Comparison of ENCODE assay signal across 9 mouse cellular contexts in the genomic region with DNA sequence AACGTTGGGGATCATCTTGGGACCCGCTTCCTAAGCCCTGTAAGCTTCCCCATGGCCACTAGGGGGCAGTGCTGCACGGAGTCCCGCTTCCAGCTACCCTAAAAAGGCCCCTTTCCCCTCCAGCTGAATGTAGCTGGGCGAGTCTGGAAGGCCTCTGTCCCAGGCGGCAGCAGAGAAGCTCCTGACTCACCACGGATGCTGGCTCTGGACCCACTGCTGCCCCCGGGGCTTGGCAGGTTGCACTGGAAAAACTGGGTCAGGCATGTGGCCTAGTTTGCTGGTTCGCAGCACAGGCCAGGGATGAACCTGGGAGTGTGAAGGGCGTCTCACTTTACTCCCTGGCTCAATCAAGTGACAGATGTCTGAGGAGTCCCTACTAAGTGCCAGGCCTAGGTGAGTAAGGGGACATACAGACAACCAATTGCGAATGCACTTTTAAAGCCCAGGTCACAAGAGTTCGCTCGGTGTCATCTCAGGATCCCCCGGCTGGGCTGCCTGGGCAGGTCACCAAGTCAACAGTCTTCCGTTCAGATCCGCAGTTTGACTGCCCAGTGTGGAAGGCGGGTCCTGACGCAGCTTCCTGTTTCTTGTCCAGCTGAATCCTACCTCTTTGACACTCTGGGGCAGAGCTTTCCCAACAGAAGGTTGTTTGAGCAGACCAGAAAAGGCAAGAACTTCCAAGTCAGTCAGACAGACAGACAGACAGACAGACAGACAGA. TPM values are rescaled to one million over a fixed set of nuclear protein-coding genes. Genes with fewer than 3 reads are reported as not detected.
DNase-seq lines count a peak whose midpoint lies in the region; ATAC-seq and TF ChIP-seq lines count a peak whose summit lies in the region.
"Had no signal": no experiment of that assay in that cellular context is flagged by ENCODE, and none has a peak within 500 bp of the region (broad histone marks: within the 10 kb centered on the region; RNA-seq: fewer than 3 reads in every experiment).

No protein-coding gene starts in this region.

- TF ChIP-seq POLR2A in bone marrow macrophage, adult 2 months (IDR thresholded peaks at IDR 0.05; ENCODE audit: borderline replicate concordance, low read depth, low read length): no peak
- TF ChIP-seq POLR2A in embryonic fibroblast, embryonic 13.5 days (IDR thresholded peaks at IDR 0.05; ENCODE audit: low read depth, low read length): no peak

- TF ChIP-seq CTCF in C2C12 (IDR thresholded peaks at IDR 0.05; ENCODE audit: control insufficient read depth, insufficient read depth, insufficient read length): peak; percentile 89
- TF ChIP-seq CTCF in bone marrow macrophage, adult 2 months (IDR thresholded peaks at IDR 0.05; ENCODE audit: low read depth, low read length): peak; percentile 93
- peak; percentile 93; the same call in 1 of the 2 replicates for TF ChIP-seq CTCF in embryonic fibroblast, embryonic 13.5 days (IDR thresholded peaks at IDR 0.05; ENCODE audit: borderline replicate concordance, insufficient read depth, low read length)

- H3K9me3 ChIP-seq in heart, embryonic 11.5 days (replicated peaks; ENCODE audit: control insufficient read depth, low read length): no peaks in the 10 kb centered on the region
- H3K9me3 ChIP-seq in liver, embryonic 12.5 days (replicated peaks): no peaks in the 10 kb centered on the region

- H3K4me3 ChIP-seq in C2C12 (ENCODE audit: insufficient read depth, poor library complexity, severe bottlenecking): no peak overlapping the region
- peak overlapping the region; percentile 36 for H3K4me3 ChIP-seq in bone marrow macrophage, adult 2 months (ENCODE audit: insufficient read depth, low read length)
- H3K4me3 ChIP-seq in embryonic fibroblast, embryonic 13.5 days (ENCODE audit: insufficient read depth, low read length): no peak overlapping the region
- H3K4me3 ChIP-seq in heart, embryonic 11.5 days (ENCODE audit: low read depth, low read length): no peak overlapping the region
- no peak overlapping the region for H3K4me3 ChIP-seq in liver, embryonic 12.5 days
- H3K4me3 ChIP-seq: erythroblast, embryonic 14.5 days had no signal

- H3K27ac ChIP-seq in bone marrow macrophage, adult 2 months (ENCODE audit: insufficient read depth, low read depth, low read length): peak overlapping the region; percentile 39
- peak overlapping the region; percentile 43 for H3K27ac ChIP-seq in embryonic fibroblast, embryonic 13.5 days (ENCODE audit: insufficient read depth, low read length)
- peak overlapping the region; percentile 32 for H3K27ac ChIP-seq in heart, embryonic 11.5 days (ENCODE audit: low read depth, low read length)
- no peak overlapping the region; the same call in 1 of the 2 replicates for H3K27ac ChIP-seq in liver, embryonic 12.5 days

- no peaks in the 10 kb centered on the region for H3K27me3 ChIP-seq in C2C12 (ENCODE audit: control insufficient read depth, insufficient read depth, insufficient read length)
- H3K27me3 ChIP-seq in heart, embryonic 11.5 days (ENCODE audit: control insufficient read depth, insufficient read depth, low read length): no peaks in the 10 kb centered on the region
- H3K27me3 ChIP-seq in liver, embryonic 12.5 days (replicated peaks): no peaks in the 10 kb centered on the region
- no peaks in the 10 kb centered on the region for H3K27me3 ChIP-seq in splenic B cell, adult 2 months (ENCODE audit: control insufficient read depth, insufficient read depth, low read length, poor library complexity, severe bottlenecking)

- peak; percentile 93 for DNase-seq in kidney, postnatal 10 days
- peak; percentile 83 for DNase-seq in naive thymus-derived CD4-positive, alpha-beta T cell, adult 2 months (ENCODE audit: low read depth)
- peak; percentile 81 for DNase-seq in splenic B cell, adult 2 months (ENCODE audit: low read depth, low spot score)

- no peaks in the 10 kb centered on the region for H3K79me3 ChIP-seq in C2C12 (ENCODE audit: low read depth)

- WGBS in heart, embryonic 11.5 days (ENCODE audit: insufficient replicate concordance): 36% methylated on average over 18 of the region's 18 CpGs
- 27% methylated on average over 18 of the region's 18 CpGs for WGBS in liver, embryonic 12.5 days (ENCODE audit: insufficient replicate concordance)

- H3K4me1 ChIP-seq in bone marrow macrophage, adult 2 months (ENCODE audit: control insufficient read depth, insufficient read depth, low read length): peaks cover 25% of the 10 kb centered on the region
- H3K4me1 ChIP-seq in embryonic fibroblast, embryonic 13.5 days (ENCODE audit: control insufficient read depth, insufficient read depth, low read length): peaks cover 4% of the 10 kb centered on the region; the same call in 1 of the 2 replicates
- H3K4me1 ChIP-seq in heart, embryonic 11.5 days (ENCODE audit: control insufficient read depth, insufficient read depth, low read length): peaks cover 7% of the 10 kb centered on the region
- H3K4me1 ChIP-seq in liver, embryonic 12.5 days: peaks cover 12% of the 10 kb centered on the region

- no peak overlapping the region for H3K9ac ChIP-seq in heart, embryonic 11.5 days (ENCODE audit: low read depth, low read length)
- H3K9ac ChIP-seq in liver, embryonic 12.5 days: peak overlapping the region; percentile 37; the same call in 1 of the 2 replicates

- no peaks in the 10 kb centered on the region for H3K79me2 ChIP-seq in C2C12 (ENCODE audit: control insufficient read depth, insufficient read depth)

- no peak overlapping the region for H3ac ChIP-seq in C2C12 (ENCODE audit: control insufficient read depth, insufficient read length, low read depth)

- peak overlapping the region; percentile 17; the same call in 1 of the 2 replicates for H3K4me2 ChIP-seq in heart, embryonic 11.5 days
- H3K4me2 ChIP-seq in liver, embryonic 12.5 days: peak overlapping the region; percentile 43

- peak; percentile 52; the same call in 1 of the 2 replicates for ATAC-seq in heart, embryonic 11.5 days (replicated peaks; ENCODE audit: insufficient number of reproducible peaks, low FRiP score, low TSS enrichment)
- ATAC-seq in liver, embryonic 12.5 days: peak; percentile 71

- no peaks in the 10 kb centered on the region for H3K36me3 ChIP-seq in C2C12 (ENCODE audit: control insufficient read depth, insufficient read depth)
- H3K36me3 ChIP-seq in heart, embryonic 11.5 days (ENCODE audit: control insufficient read depth, insufficient read depth, low read length): no peaks in the 10 kb centered on the region
- no peaks in the 10 kb centered on the region for H3K36me3 ChIP-seq in liver, embryonic 12.5 days
- H3K36me3 ChIP-seq in splenic B cell, adult 2 months (ENCODE audit: control insufficient read depth, insufficient read depth, low read length, poor library complexity, severe bottlenecking): no peaks in the 10 kb centered on the region

TF ChIP-seq in C2C12, 6 proteins besides CTCF, POLR2A, EP300 and RAD21:
- no peak for TF ChIP-seq FOSL1 (IDR thresholded peaks at IDR 0.05; ENCODE audit: insufficient read depth, low read length, poor library complexity, severe bottlenecking)
- no peak for TF ChIP-seq CEBPB (IDR thresholded peaks at IDR 0.05; ENCODE audit: low read depth)
- no peak for TF ChIP-seq MYOD1 (IDR thresholded peaks at IDR 0.05; ENCODE audit: control insufficient read depth, insufficient read length, low read depth)
- TF ChIP-seq MYOG (IDR thresholded peaks at IDR 0.05; ENCODE audit: control insufficient read depth, extremely low read depth, insufficient read length): no peak
- TF ChIP-seq MAX (IDR thresholded peaks at IDR 0.05): no peak
- no peak for TF ChIP-seq USF1 (IDR thresholded peaks at IDR 0.05; ENCODE audit: low read depth)

RNA-seq across cellular contexts. Expression of a gene that starts 29.8 kb away (rescaled TPM):
- polyA plus RNA-seq in C2C12 (2012; fragmentation: generic; extraction: Trizol): 38.5 TPM
- 181 and 218 TPM in 2 replicates for polyA plus RNA-seq in bone marrow macrophage, adult 2 months (2012; ENCODE audit: insufficient read depth, insufficient read length, missing spikeins)
- 227 and 261 TPM in 2 replicates for polyA plus RNA-seq in embryonic fibroblast, embryonic 13.5 days (2011; ENCODE audit: insufficient read length, low read depth, missing spikeins)
- polyA plus RNA-seq in heart, embryonic 11.5 days (2014; fragmentation: Nextera tagmentation; extraction: Ambion mirVana): 196 and 230 TPM in 2 replicates
- 56.4 and 61.6 TPM in 2 replicates for polyA plus RNA-seq in liver, embryonic 12.5 days (2016; fragmentation: Nextera tagmentation; extraction: Ambion mirVana)
